Mouse (Mus musculus) limb, embryonic 12.5 days (tissue): Measurements from ENCODE around the gene Rab12. TPM values are rescaled to one million over a fixed set of nuclear protein-coding genes. Genes with fewer than 3 reads are reported as not detected.

Experiments used
- ATAC-seq: fragments of 200-750 bp; cut with Nextera tagmentation; 2 replicates; pipeline ENCODE4 v1.8.0; 2017; ENCODE audit warnings: low read depth, moderate TSS enrichment; ENCODE audit not compliant: insufficient number of reproducible peaks, insufficient read depth, low FRiP score, low TSS enrichment
- H3K27ac ChIP-seq: fragments of 300-500 bp; sonication (generic); 2 replicates; pipeline ENCODE4 v1.5.1; 2016; ENCODE audit warnings: mild to moderate bottlenecking, moderate library complexity
- H3K27me3 ChIP-seq: fragments of 300-500 bp; sonication (generic); 2 replicates; pipeline ENCODE4 v1.6.1; 2016; ENCODE audit warnings: mild to moderate bottlenecking, moderate library complexity
- H3K36me3 ChIP-seq: fragments of 300-500 bp; sonication (generic); 2 replicates; pipeline ENCODE4 v1.6.1; 2016; ENCODE audit warnings: mild to moderate bottlenecking, moderate library complexity
- H3K4me1 ChIP-seq: fragments of 300-500 bp; sonication (generic); replicated peaks from 2 replicates; pipeline ENCODE4 v1.6.1; 2016
- H3K4me2 ChIP-seq: fragments of 300-500 bp; sonication (generic); 2 replicates; pipeline ENCODE4 v1.6.1; 2016; ENCODE audit warnings: mild to moderate bottlenecking, moderate library complexity
- H3K4me3 ChIP-seq: fragments of 300-500 bp; sonication (generic); replicated peaks from 2 replicates; pipeline ENCODE4 v1.5.1; 2016; ENCODE audit warnings: mild to moderate bottlenecking
- H3K9ac ChIP-seq: fragments of 300-500 bp; sonication (generic); replicated peaks from 2 replicates; pipeline ENCODE4 v1.6.1; 2016; ENCODE audit warnings: mild to moderate bottlenecking, moderate library complexity
- H3K9me3 ChIP-seq: fragments of 300-500 bp; sonication (generic); 2 replicates; pipeline ENCODE4 v1.6.1; 2016; ENCODE audit warnings: mild to moderate bottlenecking, moderate library complexity
- WGBS: fragments of 180-500 bp; shearing (Covaris S2); methylation state at CpG from one replicate; pipeline ENCODE4 v1.1.7; 2016; 5-methylcytosine and 5-hydroxymethylcytosine counted together
- polyA plus RNA-seq: library from polyadenylated mRNA; unstranded; fragments of >200 nt; fragmentation: Nextera tagmentation; extraction: Ambion mirVana; gene quantifications from 2 replicates; pipeline ENCODE4 v1.2.1, GENCODE M21; 2016

Rab12 gene
- polyA plus RNA-seq, 1 experiment from 2014 or later, result 48.0 TPM

DNA sequence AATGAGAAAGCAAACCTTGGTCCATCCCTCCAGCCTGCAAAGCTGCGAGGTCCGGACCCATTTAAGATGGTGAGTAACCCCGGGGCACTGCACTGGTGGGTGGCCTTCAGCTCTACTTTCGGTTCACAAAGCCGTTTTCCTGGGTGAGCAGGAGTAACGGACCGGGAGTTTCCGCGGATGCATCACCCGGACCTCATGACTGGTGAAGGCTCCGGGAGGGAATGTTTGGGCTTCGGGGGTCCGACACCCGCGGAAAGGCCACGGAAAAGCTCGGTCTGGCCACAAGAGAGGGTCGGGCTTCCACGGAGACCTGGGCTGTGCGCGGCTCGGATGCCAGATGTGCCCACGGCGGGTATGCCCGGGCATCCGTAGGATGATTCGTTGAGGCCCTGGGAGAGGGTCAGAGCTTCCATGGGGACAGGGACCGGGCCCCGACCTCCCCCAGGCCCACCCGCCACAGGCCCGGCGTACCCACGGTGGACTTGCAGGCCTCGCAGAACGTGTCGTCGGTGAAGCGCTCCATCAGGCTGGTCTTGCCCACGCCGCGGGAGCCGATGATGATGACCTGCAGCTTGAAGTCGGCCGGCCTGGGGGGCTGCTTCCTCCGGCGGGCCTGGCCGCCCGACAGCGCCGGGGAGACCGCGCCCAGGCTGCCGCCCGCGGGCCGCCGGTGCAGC, 514 bp downstream of the Rab12 start:
- Histone ChIP-seq H3K4me3 (peak overlapping the region; percentile 99), H3K27ac (peak overlapping the region; percentile 35; the same call in 1 of the 2 replicates), H3K9me3 (no peaks in the 10 kb centered on the region), H3K27me3 (no peaks in the 10 kb centered on the region), H3K36me3 (peaks cover 5% of the 10 kb centered on the region; the same call in 1 of the 2 replicates), H3K4me1 (peaks cover 13% of the 10 kb centered on the region), H3K4me2 (peak overlapping the region; percentile 83), H3K9ac (peak overlapping the region; percentile 98)
- WGBS, result under 1% methylated on average over 57 of the region's 57 CpGs
- ATAC-seq, result peak; percentile 48

DNA sequence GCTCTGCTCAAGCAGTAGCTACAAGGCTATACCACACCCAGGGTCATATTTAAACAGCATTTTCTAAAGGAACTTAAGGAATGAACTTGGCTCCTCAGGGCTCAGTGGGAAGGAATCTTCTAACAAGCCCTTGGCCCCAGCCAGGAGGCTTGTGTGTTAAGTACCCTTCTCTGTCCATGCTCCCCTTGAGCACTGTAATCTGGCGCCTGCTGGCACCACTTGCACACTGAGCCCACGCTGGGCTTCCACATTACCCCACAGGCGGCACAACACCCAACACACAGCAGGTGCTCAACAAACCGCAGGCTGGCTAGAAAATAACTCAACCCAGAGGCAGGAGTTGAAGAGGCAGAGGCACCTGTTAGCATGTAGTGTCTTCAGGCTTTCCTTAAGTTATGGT, 2.6 kb downstream of the Rab12 start:
- H3K27me3 ChIP-seq, result no peaks in the 10 kb centered on the region
- H3K4me2 ChIP-seq, result no peak overlapping the region
- no peak overlapping the region for H3K4me3 ChIP-seq
- no peak overlapping the region for H3K9ac ChIP-seq
- H3K36me3 ChIP-seq, result peaks cover 16% of the 10 kb centered on the region
- H3K9me3 ChIP-seq, result no peaks in the 10 kb centered on the region
- H3K4me1 ChIP-seq, result peaks cover 21% of the 10 kb centered on the region
- no peak overlapping the region for H3K27ac ChIP-seq
- WGBS, result 80% methylated on average over 4 of the region's 4 CpGs
- no peak for ATAC-seq

DNA sequence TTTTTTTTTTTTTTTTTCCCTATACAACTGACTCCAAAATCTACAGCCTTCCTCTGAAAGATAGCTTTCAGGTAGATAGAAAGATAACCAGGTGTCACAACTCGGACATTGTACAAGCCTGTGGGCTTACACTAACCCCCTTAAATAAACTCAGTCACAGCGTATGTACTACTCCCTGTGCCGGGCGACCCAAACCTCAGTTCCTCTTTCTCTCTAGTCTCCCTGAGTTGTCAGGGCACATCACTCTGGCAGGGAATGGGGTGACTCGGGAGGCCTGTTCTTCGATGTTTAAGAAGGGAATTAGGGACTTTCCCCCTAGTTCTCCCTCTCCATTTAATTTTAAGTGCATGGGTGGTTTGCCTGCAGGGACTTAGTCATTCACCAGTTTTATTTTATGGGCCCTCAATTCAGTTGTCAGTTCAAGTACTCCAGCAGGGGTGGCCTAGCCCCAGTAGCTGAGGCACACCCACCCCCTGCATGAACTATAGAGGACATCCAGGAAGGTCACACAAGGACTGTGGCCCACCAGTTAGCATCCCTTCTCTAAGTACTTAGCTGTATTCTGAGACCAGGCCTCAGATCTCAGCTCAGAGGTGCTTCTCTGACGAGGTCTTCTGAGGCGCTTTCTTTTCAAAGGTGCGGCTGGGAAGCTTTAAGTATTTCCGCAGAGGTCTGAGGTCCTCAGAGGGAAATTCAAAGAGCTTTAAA, 5.1 kb downstream of the Rab12 start:
- peaks cover 27% of the 10 kb centered on the region for H3K36me3 ChIP-seq
- no peak overlapping the region for H3K4me2 ChIP-seq
- H3K4me3 ChIP-seq, result no peak overlapping the region
- 78% methylated on average over 10 of the region's 10 CpGs for WGBS
- no peak for ATAC-seq
- H3K9ac ChIP-seq, result no peak overlapping the region
- H3K9me3 ChIP-seq, result no peaks in the 10 kb centered on the region
- no peak overlapping the region for H3K27ac ChIP-seq
- H3K4me1 ChIP-seq, result peaks cover 21% of the 10 kb centered on the region
- H3K27me3 ChIP-seq, result no peaks in the 10 kb centered on the region

DNA sequence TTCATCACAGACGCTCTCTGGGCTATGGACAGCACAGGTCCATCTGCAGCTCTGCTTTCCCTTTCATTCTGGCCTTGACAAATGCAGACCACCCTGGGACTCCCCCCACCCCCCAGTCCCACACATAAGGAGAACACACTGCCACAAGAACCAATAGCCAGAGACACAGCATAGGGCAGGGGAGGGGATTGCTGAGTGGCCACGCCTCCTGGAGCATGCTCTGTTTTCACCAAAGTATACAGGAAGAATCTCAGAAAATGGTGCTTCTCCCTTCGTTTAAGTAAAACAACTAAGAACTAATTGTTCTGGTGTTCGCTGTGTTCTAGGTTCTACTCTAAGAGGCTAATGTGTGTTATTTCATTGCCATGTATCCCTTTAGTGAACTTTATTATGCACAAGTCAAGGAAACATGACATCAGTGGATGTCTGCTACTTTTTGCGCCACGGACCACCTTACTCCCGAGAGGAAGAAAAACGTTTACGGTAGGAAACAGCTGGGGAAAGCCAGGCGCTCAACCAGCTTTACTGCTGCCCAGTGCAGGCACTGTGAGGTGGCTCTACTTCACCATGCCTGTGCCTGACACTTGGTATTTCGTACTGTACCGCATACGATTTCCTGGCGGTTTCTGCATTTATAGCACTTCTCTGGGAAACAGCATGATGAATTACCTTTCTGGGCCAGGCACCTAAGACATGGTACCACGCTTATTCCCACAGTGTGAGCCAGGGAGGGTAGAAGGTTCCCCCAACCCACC, 7.2 kb downstream of the Rab12 start:
- Histone ChIP-seq H3K4me2 (no peak overlapping the region), H3K9ac (no peak overlapping the region), H3K36me3 (peaks cover 36% of the 10 kb centered on the region), H3K4me3 (no peak overlapping the region), H3K9me3 (no peaks in the 10 kb centered on the region), H3K4me1 (peaks cover 13% of the 10 kb centered on the region), H3K27ac (no peak overlapping the region), H3K27me3 (no peaks in the 10 kb centered on the region)
- WGBS, result 73% methylated on average over 15 of the region's 15 CpGs
- no peak for ATAC-seq

DNA sequence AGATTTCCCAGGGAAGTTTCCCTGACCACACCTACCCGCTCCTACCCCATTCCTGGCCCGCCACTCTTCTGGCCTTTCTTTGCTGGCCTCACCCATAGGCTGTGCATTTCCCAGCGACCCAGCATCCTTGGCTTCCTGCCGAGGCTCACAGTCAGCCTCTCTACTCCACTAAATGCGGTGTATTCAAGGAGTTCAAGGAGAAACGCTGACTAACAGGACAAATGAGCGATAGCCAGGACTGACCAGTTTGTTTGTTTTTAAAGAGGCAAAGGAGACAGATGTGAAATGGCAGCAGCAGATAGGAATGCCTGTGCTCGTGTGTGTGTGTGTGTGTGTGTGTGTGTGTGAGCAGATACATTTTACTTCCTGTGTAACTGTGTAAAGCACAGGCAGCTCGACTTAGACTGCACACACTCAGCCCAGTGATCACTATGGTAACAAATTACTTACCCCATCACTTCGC, 9.3 kb downstream of the Rab12 start:
- Histone ChIP-seq H3K36me3 (peaks cover 43% of the 10 kb centered on the region), H3K27me3 (no peaks in the 10 kb centered on the region), H3K4me2 (no peak overlapping the region), H3K4me3 (no peak overlapping the region), H3K4me1 (peaks cover 8% of the 10 kb centered on the region), H3K27ac (no peak overlapping the region), H3K9ac (no peak overlapping the region), H3K9me3 (no peaks in the 10 kb centered on the region)
- ATAC-seq, result no peak
- WGBS, result 55% methylated on average over 10 of the region's 10 CpGs

DNA sequence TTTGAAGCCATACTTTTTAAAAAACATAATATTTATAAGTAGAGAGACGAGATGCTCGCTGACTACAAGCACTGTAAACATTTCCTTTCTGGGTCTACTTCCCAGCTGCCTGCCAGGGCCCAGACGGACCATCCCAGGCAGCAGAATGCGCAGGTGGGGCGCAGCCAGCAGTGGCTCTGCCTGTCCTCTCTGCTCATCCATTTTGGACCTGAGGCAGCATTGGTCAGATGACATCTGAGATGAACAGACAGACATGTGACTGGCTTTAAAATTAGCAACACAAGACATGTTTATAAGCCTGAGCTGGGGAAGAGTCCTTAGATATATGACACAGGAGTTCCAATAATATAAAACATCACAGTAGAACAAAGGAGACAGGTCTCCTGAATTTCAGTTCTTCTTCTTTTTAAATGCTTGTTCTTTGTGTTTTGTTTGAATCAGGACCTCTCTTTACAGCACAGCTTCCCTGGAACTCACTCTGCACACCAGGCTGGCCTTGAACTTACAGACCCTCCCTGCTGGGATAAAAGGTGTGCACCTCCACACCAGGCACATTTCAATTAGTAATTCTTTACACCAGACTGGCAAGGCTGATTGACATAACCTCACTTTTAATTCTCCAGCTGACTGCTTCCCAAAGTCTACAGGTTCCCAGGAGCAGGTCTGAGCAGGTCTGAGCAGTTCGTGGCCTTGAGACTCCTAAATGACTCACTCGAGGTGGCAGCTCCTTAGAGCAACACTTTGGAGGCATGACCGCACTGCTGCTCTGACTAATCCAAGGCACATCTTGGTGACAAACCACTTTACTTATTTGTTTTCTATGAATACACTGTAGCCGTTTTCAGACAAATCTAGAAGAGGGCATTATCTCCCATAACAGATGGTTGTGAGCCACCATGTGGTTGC, 12.2 kb downstream of the Rab12 start:
- peaks cover 57% of the 10 kb centered on the region for H3K36me3 ChIP-seq
- no peaks in the 10 kb centered on the region for H3K4me1 ChIP-seq

DNA sequence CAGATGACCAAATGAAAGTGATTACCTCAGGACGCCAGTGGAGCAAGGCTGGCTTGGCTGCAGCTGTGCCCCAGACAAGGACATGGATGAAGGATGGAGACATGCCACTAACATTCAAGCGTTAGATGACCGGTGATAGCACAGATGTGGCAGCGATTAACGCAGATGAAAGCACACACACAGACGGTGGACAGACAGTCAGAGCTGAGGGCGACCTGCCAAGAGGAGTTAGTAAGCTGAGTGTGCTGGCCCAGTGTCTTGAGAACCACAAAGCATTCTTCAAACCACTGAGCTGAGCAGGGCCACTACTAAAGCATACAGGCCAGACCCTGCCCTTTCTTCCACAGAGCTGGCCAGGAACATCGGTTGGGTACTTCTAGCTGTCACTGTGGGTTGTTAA, 14.6 kb downstream of the Rab12 start:
- H3K36me3 ChIP-seq, result peaks cover 68% of the 10 kb centered on the region
- H3K4me3 ChIP-seq, result no peak overlapping the region
- no peak overlapping the region for H3K9ac ChIP-seq
- H3K4me2 ChIP-seq, result no peak overlapping the region
- no peaks in the 10 kb centered on the region for H3K9me3 ChIP-seq
- ATAC-seq, result no peak
- H3K27ac ChIP-seq, result no peak overlapping the region
- no peaks in the 10 kb centered on the region for H3K27me3 ChIP-seq
- WGBS, result 90% methylated on average over 8 of the region's 8 CpGs
- no peaks in the 10 kb centered on the region for H3K4me1 ChIP-seq

More for the DNA sequence above, 12.2 kb downstream of the Rab12 start:
- 88% methylated on average over 9 of the region's 9 CpGs for WGBS
- no peak for ATAC-seq
- Histone ChIP-seq H3K27me3 (no peaks in the 10 kb centered on the region), H3K4me3 (no peak overlapping the region), H3K4me2 (no peak overlapping the region), H3K9me3 (no peaks in the 10 kb centered on the region), H3K27ac (no peak overlapping the region), H3K9ac (no peak overlapping the region)

DNA sequence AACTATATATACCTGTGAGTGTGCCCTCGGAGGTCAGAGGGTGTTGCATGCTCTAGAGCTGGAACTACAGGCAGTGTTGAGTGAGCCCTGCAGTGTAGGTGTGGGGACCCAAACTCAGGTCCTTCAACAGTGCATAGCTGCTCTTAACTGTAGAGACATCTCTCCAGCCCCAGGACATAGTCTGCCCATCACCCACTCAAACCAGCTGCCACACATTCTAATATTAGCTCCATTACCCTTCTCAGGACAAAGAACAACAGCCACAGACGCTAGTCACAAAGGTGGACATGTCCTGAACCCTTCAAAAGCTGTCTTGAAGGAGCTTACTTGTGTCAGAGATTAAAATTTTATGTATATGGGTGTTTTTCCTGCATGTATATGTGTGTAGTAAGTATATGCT, 15.3 kb downstream of the Rab12 start:
- Histone ChIP-seq H3K36me3 (peaks cover 74% of the 10 kb centered on the region), H3K9me3 (no peaks in the 10 kb centered on the region), H3K9ac (no peak overlapping the region), H3K4me2 (no peak overlapping the region), H3K4me1 (no peaks in the 10 kb centered on the region), H3K27ac (no peak overlapping the region), H3K27me3 (no peaks in the 10 kb centered on the region), H3K4me3 (no peak overlapping the region)
- ATAC-seq, result no peak
- WGBS, result 86% methylated on average over 2 of the region's 2 CpGs

DNA sequence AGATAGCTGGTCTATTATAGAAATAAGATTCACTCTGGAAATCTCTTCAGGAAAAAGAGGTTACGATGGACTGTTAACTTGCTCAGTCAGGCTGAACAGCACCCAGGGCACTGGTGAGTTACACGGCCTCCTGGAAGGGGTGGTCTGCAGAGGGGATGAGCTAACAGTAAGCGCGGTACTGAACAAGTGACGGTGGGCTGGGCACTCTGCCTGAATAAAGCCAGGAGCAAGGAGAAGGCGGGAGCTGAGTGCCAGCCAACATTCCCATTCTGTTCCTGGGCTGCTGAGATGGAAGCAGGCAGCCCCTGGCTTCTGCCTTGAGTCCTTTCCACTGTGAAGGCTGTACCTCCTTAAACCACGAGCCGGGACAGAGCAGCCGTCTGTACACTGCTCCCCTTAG, 16.1 kb downstream of the Rab12 start:
- Histone ChIP-seq H3K4me3 (no peak overlapping the region), H3K4me1 (no peaks in the 10 kb centered on the region), H3K9me3 (no peaks in the 10 kb centered on the region), H3K27me3 (no peaks in the 10 kb centered on the region), H3K27ac (no peak overlapping the region), H3K36me3 (peaks cover 81% of the 10 kb centered on the region), H3K4me2 (no peak overlapping the region), H3K9ac (no peak overlapping the region)
- whole genome bisulfite sequencing, result 93% methylated on average over 9 of the region's 9 CpGs
- ATAC-seq, result no peak

DNA sequence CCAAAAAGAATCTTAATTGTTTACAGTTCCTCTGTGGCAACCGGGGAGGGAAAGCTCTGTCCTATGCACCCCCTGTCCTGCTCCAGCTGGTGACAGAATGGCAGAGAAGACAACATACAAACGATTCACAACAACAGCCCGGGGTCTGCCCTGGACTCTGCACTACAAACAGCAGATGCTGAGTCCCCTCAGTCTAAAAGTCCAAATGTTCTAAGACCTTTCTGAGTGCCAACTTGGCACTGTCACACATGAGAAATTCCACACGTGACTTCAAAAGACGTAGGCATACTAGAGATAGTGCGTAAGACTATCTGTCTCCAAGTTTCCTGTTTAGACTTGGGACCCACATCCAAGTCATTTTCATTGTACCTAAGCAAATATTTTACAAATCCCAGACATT, 16.7 kb downstream of the Rab12 start:
- Histone ChIP-seq H3K27ac (no peak overlapping the region), H3K9me3 (no peaks in the 10 kb centered on the region), H3K27me3 (no peaks in the 10 kb centered on the region), H3K9ac (no peak overlapping the region), H3K4me3 (no peak overlapping the region), H3K4me1 (no peaks in the 10 kb centered on the region), H3K36me3 (peaks cover 81% of the 10 kb centered on the region), H3K4me2 (no peak overlapping the region)
- ATAC-seq, result no peak
- 88% methylated on average over 6 of the region's 6 CpGs for WGBS
